Mouse (Mus musculus) CD4-positive, CD25-positive, alpha-beta regulatory T cell, adult 2 months (primary cell): ENCODE data around the gene Sfxn5.

Experiments used
- DNase-seq: peaks from one replicate; pipeline ENCODE4 v3.0.0-alpha.2; 2012; ENCODE audit warnings: low read depth, low spot score

Gene Sfxn5

DNA sequence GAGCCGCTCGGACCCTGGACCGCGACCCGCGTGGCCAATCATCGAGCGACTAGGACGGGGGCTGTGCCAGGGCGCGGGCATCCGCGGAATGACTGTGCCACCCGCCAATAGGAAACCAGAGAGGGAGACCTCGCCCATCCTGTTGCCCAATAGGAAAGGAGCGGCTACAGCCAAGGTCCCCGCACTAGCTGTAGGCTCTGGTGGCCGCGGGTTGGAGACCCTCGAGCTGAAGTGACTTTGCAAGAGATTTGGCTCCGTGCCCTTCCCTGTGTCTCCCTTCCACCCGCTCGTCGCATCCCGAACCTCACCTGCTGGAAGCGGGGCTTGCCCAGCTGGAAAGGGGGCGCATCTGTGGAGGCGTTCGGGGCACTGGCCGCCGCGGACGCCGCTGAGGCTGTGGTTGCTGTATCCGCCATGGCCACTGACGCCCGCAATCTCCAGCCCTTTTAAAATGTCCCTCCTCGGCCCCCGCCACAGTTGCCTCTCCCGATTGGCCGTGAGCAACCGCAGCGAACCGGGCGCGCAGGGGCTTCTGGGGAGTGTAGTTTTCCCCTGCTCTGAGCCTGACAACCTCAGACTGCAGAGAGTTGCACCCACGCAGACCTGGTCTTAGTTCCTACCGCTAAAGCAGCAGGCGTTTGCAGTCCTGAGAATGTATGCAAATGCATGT is at the start of gene Sfxn5:
TSS of gene Sfxn5 (minus strand) at position 423 of the 670 bp plus-strand sequence.
- DNase-seq, result peak; percentile 94

DNA sequence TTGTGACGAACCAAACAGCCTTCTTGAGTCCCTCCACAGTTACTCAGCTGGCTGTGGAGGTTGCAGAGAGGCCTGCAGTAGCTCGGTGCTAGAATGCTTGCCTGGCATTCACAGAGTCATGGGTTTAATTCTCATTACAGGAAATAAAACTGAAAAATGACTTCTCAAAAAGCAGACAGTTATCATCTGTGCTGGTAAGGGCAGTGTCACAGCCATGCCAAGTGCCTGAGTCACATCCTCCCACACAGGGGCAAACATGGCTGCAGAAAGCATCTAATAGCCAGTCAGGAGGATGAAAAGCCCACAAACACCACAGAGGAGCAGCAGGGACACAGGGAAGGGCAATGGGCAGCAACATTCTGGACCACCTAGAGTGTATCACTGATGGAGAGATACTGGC is 49.6 kb upstream of the Sfxn5 start:
- DNase-seq, result no peak

DNA sequence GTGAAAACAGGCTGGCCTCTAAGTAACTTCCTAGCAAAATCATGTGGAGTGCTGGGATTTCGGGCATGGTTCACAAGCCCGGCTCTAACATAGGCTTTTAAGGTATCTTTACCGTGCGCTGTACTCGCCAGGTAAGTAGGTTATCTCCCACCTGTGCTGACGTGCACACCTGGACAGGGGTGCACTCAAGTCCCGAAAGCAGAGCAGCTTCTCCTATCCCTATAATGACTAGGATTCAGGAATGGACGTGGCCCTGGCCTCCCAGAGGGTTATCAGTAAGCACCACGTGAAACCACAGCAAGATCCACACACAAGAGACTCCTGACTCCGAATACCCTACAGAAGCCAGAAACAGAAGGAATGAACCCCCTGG is 48.4 kb upstream of the Sfxn5 start:
- DNase-seq, result no peak

- DNase-seq, result peak; percentile 14
Measured at GRCm38 (mm10) chr6:85380901-85381647, 47.9 kb upstream of the Sfxn5 start.

- peak; percentile 80 for DNase-seq
Measured at GRCm38 (mm10) chr6:85380201-85380900, 47.1 kb upstream of the Sfxn5 start.

DNA sequence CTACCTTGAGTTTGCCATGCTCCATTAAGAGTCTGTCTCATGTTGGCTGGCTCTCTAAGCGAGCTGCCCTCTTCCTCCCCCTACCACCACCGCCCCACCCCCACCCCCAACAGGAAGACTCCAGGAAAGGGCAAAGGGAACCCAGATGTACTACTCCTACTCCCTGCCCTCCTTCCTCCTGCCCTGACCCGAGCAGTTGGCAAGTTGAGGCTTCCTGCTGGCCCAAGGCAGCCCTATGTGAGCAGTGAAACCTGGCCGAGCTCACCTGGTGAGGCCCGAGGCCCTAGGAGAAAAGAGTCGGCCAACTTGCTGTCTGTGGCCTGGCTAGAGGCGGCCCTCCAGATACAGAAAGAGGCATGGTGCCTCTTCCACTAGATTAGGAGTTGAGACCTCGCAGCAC is 45.4 kb upstream of the Sfxn5 start:
- no peak for DNase-seq

GRCm38 (mm10) chr6:85377876-85378275 is 44.7 kb upstream of the Sfxn5 start:
- DNase-seq, result no peak

DNA sequence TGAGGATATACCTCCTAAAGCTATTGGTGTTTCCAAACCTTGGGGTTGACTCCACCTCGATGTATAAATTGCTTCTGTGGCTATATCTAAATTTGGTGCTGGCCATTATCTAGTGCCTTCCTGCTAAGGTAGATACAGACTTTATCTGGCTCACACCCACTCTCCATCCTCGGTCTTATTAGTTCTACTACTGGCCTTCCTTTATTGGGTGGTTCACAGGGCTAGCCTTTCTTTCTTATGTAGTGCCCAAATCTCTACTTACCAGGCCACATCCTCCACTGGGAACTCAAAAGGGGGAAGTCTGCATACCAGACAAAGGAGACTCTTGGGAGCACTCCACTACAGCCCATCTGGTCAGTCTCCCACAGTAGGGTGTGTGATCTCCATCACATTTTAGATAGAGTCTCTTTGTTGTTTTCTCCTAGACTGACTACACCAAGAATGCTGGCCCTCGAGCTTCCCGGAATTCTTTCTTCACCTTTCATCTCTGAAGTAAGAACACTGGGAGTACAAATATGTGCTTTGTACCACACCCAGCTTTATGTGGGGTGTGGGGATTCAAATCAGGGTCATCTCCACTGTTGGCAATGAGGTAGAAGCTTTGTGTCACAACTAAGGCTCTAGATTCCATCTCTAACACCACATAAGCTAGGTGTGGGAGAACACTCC is 44.0 kb upstream of the Sfxn5 start:
- no peak for DNase-seq

DNA sequence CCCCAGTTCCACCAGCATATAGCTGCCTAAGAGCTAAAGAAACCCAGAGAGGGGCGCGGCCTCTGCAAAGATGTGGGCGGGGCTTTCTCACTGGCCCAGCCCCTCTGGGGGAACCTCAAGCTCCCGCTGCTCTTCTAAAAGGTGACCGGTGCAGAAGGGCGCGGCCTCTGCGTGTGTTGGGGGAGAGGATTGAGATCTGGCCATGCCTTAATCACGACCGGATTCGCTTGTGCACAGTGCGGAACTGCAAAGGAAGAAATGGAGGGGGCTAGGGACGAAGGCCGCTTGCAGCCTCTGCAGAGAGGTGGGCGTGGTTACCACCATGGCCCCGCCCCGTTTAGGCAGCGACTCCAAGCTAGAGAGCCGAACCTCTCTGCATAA is 41.5 kb upstream of the Sfxn5 start:
- DNase-seq, result peak; percentile 97

- DNase-seq, result no peak
Measured at GRCm38 (mm10) chr6:85373951-85374733, 40.9 kb upstream of the Sfxn5 start, which contains the start of gene Rab11fip5. Gene Rab11fip5, minus strand, starts transcription at chr6:85374634.

- no peak for DNase-seq
Measured at GRCm38 (mm10) chr6:85373066-85373860, 40.0 kb upstream of the Sfxn5 start.

GRCm38 (mm10) chr6:85372496-85372895 is 39.3 kb upstream of the Sfxn5 start:
- DNase-seq, result no peak

DNA sequence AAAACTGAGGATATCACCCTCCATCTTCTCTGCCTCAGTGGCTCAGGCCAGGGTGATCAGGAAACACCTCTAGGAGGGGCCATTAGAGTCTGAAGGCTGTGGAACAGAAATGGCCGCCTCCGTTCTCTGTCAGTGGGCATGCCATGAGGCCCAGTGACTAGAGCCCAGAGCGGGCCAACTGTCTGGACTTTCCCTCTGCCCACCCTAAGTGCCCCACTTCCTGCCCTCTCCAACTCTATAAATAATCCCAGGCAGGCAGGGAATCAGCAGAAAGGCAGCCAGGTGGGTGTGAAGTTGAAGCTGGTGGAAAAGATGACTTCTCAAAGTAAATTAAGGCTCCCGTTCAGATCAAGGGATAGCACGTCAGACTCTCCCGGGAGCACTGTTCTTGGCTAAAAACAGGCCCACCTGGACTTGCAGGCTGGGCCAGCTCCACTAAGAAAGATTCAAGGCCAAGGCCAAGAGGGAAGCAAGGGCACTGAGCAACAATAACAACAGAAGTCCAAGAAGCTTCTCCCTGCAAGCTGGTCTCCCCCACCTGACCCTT is 38.7 kb upstream of the Sfxn5 start:
- DNase-seq, result no peak

- no peak for DNase-seq
Measured at GRCm38 (mm10) chr6:85370666-85371430, 37.6 kb upstream of the Sfxn5 start.

DNA sequence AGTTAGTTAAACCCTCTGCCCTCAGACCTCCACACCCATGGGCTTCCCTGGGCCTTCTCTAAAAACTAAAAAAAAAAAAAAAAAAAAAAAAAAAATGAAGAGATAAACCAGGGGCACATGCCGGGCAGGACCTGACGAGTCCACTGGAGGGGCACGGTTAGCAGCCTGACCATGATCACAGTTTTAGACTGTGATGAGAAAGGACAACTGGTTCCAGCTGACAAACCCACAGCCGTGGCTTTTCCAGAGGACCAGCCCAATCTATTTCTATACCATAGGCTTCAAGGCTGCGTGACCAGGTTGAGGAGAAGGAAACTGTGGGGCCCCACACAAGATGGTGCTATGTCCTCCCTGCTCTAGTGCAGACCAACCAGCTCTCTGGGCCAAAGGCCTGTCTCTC is 36.8 kb upstream of the Sfxn5 start:
- no peak for DNase-seq

- no peak for DNase-seq
Measured at GRCm38 (mm10) chr6:85369181-85369860, 36.1 kb upstream of the Sfxn5 start.

GRCm38 (mm10) chr6:85368722-85369121 is 35.5 kb upstream of the Sfxn5 start:
- DNase-seq, result no peak

- DNase-seq, result no peak
Measured at GRCm38 (mm10) chr6:85368166-85368565, 34.9 kb upstream of the Sfxn5 start.

GRCm38 (mm10) chr6:85366387-85366786 is 33.2 kb upstream of the Sfxn5 start:
- DNase-seq, result no peak
